Mouse (Mus musculus) common myeloid progenitor, adult 5-6 weeks (primary cell): ENCODE data around the gene Sdccag8. TPM values are rescaled to one million over a fixed set of nuclear protein-coding genes. Genes with fewer than 3 reads are reported as not detected.

ENCODE experiments used
- ATAC-seq: replicated peaks from 2 replicates; pipeline ENCODE4 v1.8.0; 2016; ENCODE audit warnings: low read depth, mild to moderate bottlenecking, moderate TSS enrichment, inconsistent platforms; ENCODE audit not compliant: poor library complexity, severe bottlenecking
- total RNA-seq: library from RNA; stranded (forward); fragments of 200-1000, 187-1606 nt; gene quantifications from 2 replicates; pipeline ENCODE4 v1.2.3, GENCODE M21; 2017

Sdccag8 gene
- total RNA-seq, 1 experiment from 2014 or later, result 29.6 TPM

- ATAC-seq, result no peak
Observed at GRCm38 (mm10) chr1:176997711-176998689, 183.5 kb downstream of the Sdccag8 start.

GRCm38 (mm10) chr1:176999011-176999410 is 184.6 kb downstream of the Sdccag8 start:
- peak; percentile 26; the same call in 1 of the 2 replicates for ATAC-seq

GRCm38 (mm10) chr1:177002951-177003350 is 188.5 kb downstream of the Sdccag8 start:
- no peak for ATAC-seq

- ATAC-seq, result no peak
Observed at GRCm38 (mm10) chr1:177004041-177004741, 189.7 kb downstream of the Sdccag8 start.

- ATAC-seq, result no peak
Observed at GRCm38 (mm10) chr1:177007405-177007804, 192.9 kb downstream of the Sdccag8 start.

- ATAC-seq, result peak; percentile 64
Observed at GRCm38 (mm10) chr1:177008777-177009176, 194.3 kb downstream of the Sdccag8 start.

GRCm38 (mm10) chr1:177010041-177010440 is 195.6 kb downstream of the Sdccag8 start:
- no peak for ATAC-seq

- ATAC-seq, result no peak
Observed at GRCm38 (mm10) chr1:177010607-177011302, 196.3 kb downstream of the Sdccag8 start.

- no peak for ATAC-seq
Observed at GRCm38 (mm10) chr1:177011688-177012087, 197.2 kb downstream of the Sdccag8 start.

- ATAC-seq, result no peak
Observed at GRCm38 (mm10) chr1:177012774-177013173, 198.3 kb downstream of the Sdccag8 start.

GRCm38 (mm10) chr1:177013313-177013712 is 198.9 kb downstream of the Sdccag8 start:
- no peak for ATAC-seq

GRCm38 (mm10) chr1:177013776-177014175 is 199.3 kb downstream of the Sdccag8 start:
- no peak for ATAC-seq

- ATAC-seq, result no peak
Observed at GRCm38 (mm10) chr1:177014346-177014745, 199.9 kb downstream of the Sdccag8 start.

GRCm38 (mm10) chr1:177014921-177015439 is 200.5 kb downstream of the Sdccag8 start:
- no peak for ATAC-seq

- ATAC-seq, result no peak
Observed at GRCm38 (mm10) chr1:177015917-177016316, 201.5 kb downstream of the Sdccag8 start.

GRCm38 (mm10) chr1:177016729-177017128 is 202.3 kb downstream of the Sdccag8 start:
- no peak for ATAC-seq

GRCm38 (mm10) chr1:177018750-177019149 is 204.3 kb downstream of the Sdccag8 start:
- no peak for ATAC-seq

- no peak for ATAC-seq
Observed at GRCm38 (mm10) chr1:177019668-177020067, 205.2 kb downstream of the Sdccag8 start.

GRCm38 (mm10) chr1:177022751-177023150 is 208.3 kb downstream of the Sdccag8 start:
- ATAC-seq, result no peak

- ATAC-seq, result no peak
Observed at GRCm38 (mm10) chr1:177027706-177028105, 213.2 kb downstream of the Sdccag8 start.
